Mouse (Mus musculus): ENCODE results near the gene Lpp.

GRCm38 (mm10) chr16:24807565-24807964 is 414.3 kb downstream of the Lpp start:
- TF ChIP-seq CTCF (IDR thresholded peaks at IDR 0.05; ENCODE audit: borderline replicate concordance, insufficient read depth, low read depth, low read length) (no peak), POLR2A (IDR thresholded peaks at IDR 0.05; ENCODE audit: borderline replicate concordance, insufficient read depth, low read length) (no peak)

Measured in cerebellum, adult 2 months (tissue).